Mouse (Mus musculus): ENCODE measurements around the gene Cdkl2. TPM values are rescaled to one million over a fixed set of nuclear protein-coding genes. Genes with fewer than 3 reads are reported as not detected.

Cdkl2 gene
- total RNA-seq, 2 experiments from 2014 or later: 68.8 to 75.4 TPM

DNA sequence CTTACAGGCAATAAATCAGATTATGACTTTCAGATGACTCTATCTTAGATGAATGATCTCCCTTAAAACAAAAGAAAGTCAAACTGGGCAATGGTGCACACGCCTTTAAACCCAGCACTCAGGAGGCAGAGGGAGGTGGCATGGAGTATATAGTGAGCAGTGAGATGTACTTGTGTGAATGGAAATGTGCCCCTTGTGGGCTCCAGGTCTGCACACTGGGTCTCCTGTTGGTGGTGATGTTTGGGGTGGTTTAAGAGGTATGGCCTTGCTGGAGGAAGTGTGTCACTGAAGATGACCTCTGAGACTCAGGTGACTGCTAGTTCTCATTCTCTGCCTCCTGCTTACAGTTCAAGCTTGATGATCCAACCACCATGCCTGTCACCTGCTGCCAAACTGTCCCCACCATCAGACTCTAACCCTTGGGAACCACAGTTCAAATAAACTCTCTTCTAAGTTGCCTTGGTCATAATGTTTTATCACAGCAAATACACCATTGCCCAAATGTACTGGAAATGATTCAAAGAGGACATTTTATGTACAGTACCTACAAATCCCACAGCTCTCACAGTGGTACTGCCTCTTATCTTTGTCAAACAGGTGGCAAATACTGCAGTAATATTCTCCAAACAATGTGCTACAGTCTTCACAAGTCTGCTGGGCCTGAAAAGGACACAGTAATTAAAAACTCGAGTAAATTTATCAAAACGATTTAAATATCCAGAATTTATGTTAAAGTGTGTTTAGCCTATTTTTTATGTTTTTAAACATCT, 86.5 kb downstream of the Cdkl2 start:
- intact Hi-C loops (cut with DNase I): no loop called here
- no peak for DNase-seq

Other genes with a start within 250 kb of the Cdkl2 start
- gene Rchy1, start 80.8 kb downstream of the Cdkl2 start, total RNA-seq (2021): 10 to 100 TPM; 43.8 to 47.8 TPM
- gene Odaph, start 56.4 kb downstream of the Cdkl2 start, total RNA-seq (2021): not detected
- gene G3bp2, start 39.8 kb upstream of the Cdkl2 start, total RNA-seq (2021): 100 to 1,000 TPM; 201 to 203 TPM
- gene Uso1, start 94.1 kb upstream of the Cdkl2 start, total RNA-seq (2021): 10 to 100 TPM; 62.2 to 65.0 TPM
- not detected for gene U90926, start 171.5 kb upstream of the Cdkl2 start, total RNA-seq (2021)
- under 1 TPM in 1 of 2 experiments, not detected in 1; 0.34 TPM for gene Ppef2, start 212.4 kb upstream of the Cdkl2 start, total RNA-seq (2021)
- 10 to 100 TPM; 11.9 to 13.9 TPM for gene Naaa, start 234.3 kb upstream of the Cdkl2 start, total RNA-seq (2021)